Mouse (Mus musculus): ENCODE measurements around the gene P4hb. TPM values are rescaled to one million over a fixed set of nuclear protein-coding genes. Genes with fewer than 3 reads are reported as not detected.

Gene P4hb
- polyA plus RNA-seq, 1 experiment, result 519 TPM

GRCm38 (mm10) chr11:120605667-120606066, 32.6 kb upstream of the P4hb start:
- H3ac ChIP-seq (ENCODE audit: control insufficient read depth, insufficient read length, low read depth), result no peak overlapping the region
- peaks cover 1% of the 10 kb centered on the region for H3K79me3 ChIP-seq (ENCODE audit: low read depth)
- no peak for TF ChIP-seq FOSL1 (IDR thresholded peaks at IDR 0.05; ENCODE audit: insufficient read depth, low read length, poor library complexity, severe bottlenecking)
- H3K36me3 ChIP-seq (ENCODE audit: control insufficient read depth, insufficient read depth), result peaks cover 48% of the 10 kb centered on the region
- no peaks in the 10 kb centered on the region for H3K27me3 ChIP-seq (ENCODE audit: control insufficient read depth, insufficient read depth, insufficient read length)
- H3K4me3 ChIP-seq (ENCODE audit: insufficient read depth, poor library complexity, severe bottlenecking), result no peak overlapping the region
- H3K79me2 ChIP-seq (ENCODE audit: control insufficient read depth, insufficient read depth), result peaks cover 7% of the 10 kb centered on the region

- Histone ChIP-seq H3K27me3 (ENCODE audit: control insufficient read depth, insufficient read depth, insufficient read length) (no peaks in the 10 kb centered on the region), H3K79me2 (ENCODE audit: control insufficient read depth, insufficient read depth) (peaks cover 29% of the 10 kb centered on the region), H3ac (ENCODE audit: control insufficient read depth, insufficient read length, low read depth) (no peak overlapping the region), H3K79me3 (ENCODE audit: low read depth) (peaks cover 9% of the 10 kb centered on the region), H3K4me3 (ENCODE audit: insufficient read depth, poor library complexity, severe bottlenecking) (no peak overlapping the region), H3K36me3 (ENCODE audit: control insufficient read depth, insufficient read depth) (peaks cover 56% of the 10 kb centered on the region)
- no peak for TF ChIP-seq MYOG (IDR thresholded peaks at IDR 0.05; ENCODE audit: control insufficient read depth, extremely low read depth, insufficient read length)
- no peak for TF ChIP-seq MAX (IDR thresholded peaks at IDR 0.05)
- no peak for TF ChIP-seq FOSL1 (IDR thresholded peaks at IDR 0.05; ENCODE audit: insufficient read depth, low read length, poor library complexity, severe bottlenecking)
- no peak for TF ChIP-seq MYOD1 (IDR thresholded peaks at IDR 0.05; ENCODE audit: control insufficient read depth, insufficient read length, low read depth)
- no peak for TF ChIP-seq CEBPB (IDR thresholded peaks at IDR 0.05; ENCODE audit: low read depth)
- no peak for TF ChIP-seq CTCF (IDR thresholded peaks at IDR 0.05; ENCODE audit: control insufficient read depth, insufficient read depth, insufficient read length)
- no peak for TF ChIP-seq USF1 (IDR thresholded peaks at IDR 0.05; ENCODE audit: low read depth)
These were observed 30.5 kb upstream of the P4hb start for GRCm38 (mm10) chr11:120603545-120603944.

- Histone ChIP-seq H3ac (ENCODE audit: control insufficient read depth, insufficient read length, low read depth) (no peak overlapping the region), H3K36me3 (ENCODE audit: control insufficient read depth, insufficient read depth) (peaks cover 70% of the 10 kb centered on the region), H3K27me3 (ENCODE audit: control insufficient read depth, insufficient read depth, insufficient read length) (no peaks in the 10 kb centered on the region), H3K79me2 (ENCODE audit: control insufficient read depth, insufficient read depth) (peaks cover 54% of the 10 kb centered on the region), H3K79me3 (ENCODE audit: low read depth) (peaks cover 30% of the 10 kb centered on the region), H3K4me3 (ENCODE audit: insufficient read depth, poor library complexity, severe bottlenecking) (no peak overlapping the region)
- TF ChIP-seq MYOD1 (IDR thresholded peaks at IDR 0.05; ENCODE audit: control insufficient read depth, insufficient read length, low read depth) (no peak), CTCF (IDR thresholded peaks at IDR 0.05; ENCODE audit: control insufficient read depth, insufficient read depth, insufficient read length) (no peak), MAX (IDR thresholded peaks at IDR 0.05) (no peak), CEBPB (IDR thresholded peaks at IDR 0.05; ENCODE audit: low read depth) (no peak), MYOG (IDR thresholded peaks at IDR 0.05; ENCODE audit: control insufficient read depth, extremely low read depth, insufficient read length) (no peak), USF1 (IDR thresholded peaks at IDR 0.05; ENCODE audit: low read depth) (no peak), FOSL1 (IDR thresholded peaks at IDR 0.05; ENCODE audit: insufficient read depth, low read length, poor library complexity, severe bottlenecking) (no peak)
These were observed 27.7 kb upstream of the P4hb start for GRCm38 (mm10) chr11:120600716-120601115.

- TF ChIP-seq MAX (IDR thresholded peaks at IDR 0.05) (peak; percentile 54), MYOD1 (IDR thresholded peaks at IDR 0.05; ENCODE audit: control insufficient read depth, insufficient read length, low read depth) (no peak)
- H3K4me3 ChIP-seq (ENCODE audit: insufficient read depth, poor library complexity, severe bottlenecking), result peak overlapping the region; percentile 45
- H3K36me3 ChIP-seq (ENCODE audit: control insufficient read depth, insufficient read depth), result peaks cover 75% of the 10 kb centered on the region
- H3ac ChIP-seq (ENCODE audit: control insufficient read depth, insufficient read length, low read depth), result peak overlapping the region; percentile 61
- peaks cover 44% of the 10 kb centered on the region for H3K79me3 ChIP-seq (ENCODE audit: low read depth)
- peaks cover 70% of the 10 kb centered on the region for H3K79me2 ChIP-seq (ENCODE audit: control insufficient read depth, insufficient read depth)
- no peaks in the 10 kb centered on the region for H3K27me3 ChIP-seq (ENCODE audit: control insufficient read depth, insufficient read depth, insufficient read length)
These were observed 26.0 kb upstream of the P4hb start for GRCm38 (mm10) chr11:120598990-120599549.

- Histone ChIP-seq H3K27me3 (ENCODE audit: control insufficient read depth, insufficient read depth, insufficient read length) (no peaks in the 10 kb centered on the region), H3ac (ENCODE audit: control insufficient read depth, insufficient read length, low read depth) (peak within 1 kb of the TSS; percentile 96), H3K4me3 (ENCODE audit: insufficient read depth, poor library complexity, severe bottlenecking) (peak within 1 kb of the TSS; percentile 92), H3K79me2 (ENCODE audit: control insufficient read depth, insufficient read depth) (peaks cover 76% of the 10 kb centered on the region), H3K79me3 (ENCODE audit: low read depth) (peaks cover 50% of the 10 kb centered on the region), H3K36me3 (ENCODE audit: control insufficient read depth, insufficient read depth) (peaks cover 75% of the 10 kb centered on the region)
- peak; percentile 99 for TF ChIP-seq MAX (IDR thresholded peaks at IDR 0.05)
- TF ChIP-seq CTCF (IDR thresholded peaks at IDR 0.05; ENCODE audit: control insufficient read depth, insufficient read depth, insufficient read length), result no peak
- TF ChIP-seq USF1 (IDR thresholded peaks at IDR 0.05; ENCODE audit: low read depth), result no peak
- TF ChIP-seq FOSL1 (IDR thresholded peaks at IDR 0.05; ENCODE audit: insufficient read depth, low read length, poor library complexity, severe bottlenecking), result no peak
- no peak for TF ChIP-seq MYOG (IDR thresholded peaks at IDR 0.05; ENCODE audit: control insufficient read depth, extremely low read depth, insufficient read length)
- TF ChIP-seq MYOD1 (IDR thresholded peaks at IDR 0.05; ENCODE audit: control insufficient read depth, insufficient read length, low read depth), result no peak
- no peak for TF ChIP-seq CEBPB (IDR thresholded peaks at IDR 0.05; ENCODE audit: low read depth)
These were observed 25.4 kb upstream of the P4hb start, which contains the start of the genes Alyref and Anapc11 for GRCm38 (mm10) chr11:120598283-120598989. TSS of gene Alyref (minus strand) at chr11:120598365. TSS of gene Anapc11 (plus strand) at chr11:120598421.

All from C2C12 (cell line).